Mouse (Mus musculus) stomach, postnatal 0 days (tissue): Measurements from ENCODE around the gene Sugp1.

Experiments
- CTCF ChIP-seq: IDR thresholded peaks from 2 replicates; pipeline ENCODE4 v1.5.1; 2016; ENCODE audit warnings: antibody characterized with exemption, low read depth, mild to moderate bottlenecking, moderate library complexity
- EP300 ChIP-seq: optimal IDR thresholded peaks from 2 replicates; pipeline ENCODE3; 2016; ENCODE audit warnings: antibody characterized with exemption

DNA sequence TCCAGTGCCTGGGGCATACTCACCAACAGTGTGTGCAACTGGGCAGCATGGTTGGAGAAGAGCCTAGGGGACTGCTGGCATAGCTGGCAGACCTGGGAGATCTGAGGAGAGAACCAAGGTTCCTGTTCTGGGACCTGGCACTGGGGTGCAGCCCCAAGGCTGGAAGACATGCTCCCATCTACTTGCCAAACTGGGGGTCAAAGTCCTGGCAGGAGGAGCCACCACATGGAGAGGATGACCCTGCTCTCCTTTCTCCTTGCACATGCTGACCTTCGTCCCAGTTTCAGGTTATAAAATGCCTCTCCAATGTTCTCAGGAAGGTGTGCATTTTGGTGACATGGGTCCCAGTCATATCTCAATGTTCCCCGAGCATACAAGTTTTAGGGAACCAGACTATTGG is 16.5 kb upstream of the Sugp1 start:
- TF ChIP-seq CTCF (no peak), EP300 (no peak)
